Mouse (Mus musculus) stomach, postnatal 0 days (tissue): ENCODE results near the gene AY358078.

Experiments used
- CTCF ChIP-seq: IDR thresholded peaks from 2 replicates; pipeline ENCODE4 v1.5.1; 2016; ENCODE audit warnings: antibody characterized with exemption, low read depth, mild to moderate bottlenecking, moderate library complexity
- EP300 ChIP-seq: optimal IDR thresholded peaks from 2 replicates; pipeline ENCODE3; 2016; ENCODE audit warnings: antibody characterized with exemption

DNA sequence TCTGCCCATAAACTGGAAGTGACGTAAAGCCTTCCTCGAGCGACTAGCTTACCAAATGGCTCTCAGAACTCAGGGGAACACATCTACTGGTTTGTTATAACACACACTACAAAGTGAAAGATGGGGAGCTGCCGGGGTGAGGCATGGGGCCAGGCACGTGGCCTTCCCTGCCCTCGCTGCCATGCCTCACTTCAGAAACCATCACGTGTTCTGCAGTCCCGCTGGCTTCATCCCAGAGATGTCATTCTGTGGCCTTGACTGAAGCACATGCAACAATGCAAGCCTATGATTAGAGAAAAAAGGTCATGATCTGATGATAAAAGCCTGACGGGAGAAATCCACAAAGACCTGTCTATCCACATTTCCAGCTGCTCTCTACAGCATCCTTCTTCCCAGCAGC lies 71.9 kb downstream of the AY358078 start:
- no peak for TF ChIP-seq CTCF
- no peak for TF ChIP-seq EP300
